Mouse (Mus musculus): ENCODE measurements around the gene Acsf3. TPM values are rescaled to one million over a fixed set of nuclear protein-coding genes. Genes with fewer than 3 reads are reported as not detected.

Gene Acsf3
- polyA plus RNA-seq, 1 experiment from 2014 or later = 17.1 TPM

DNA sequence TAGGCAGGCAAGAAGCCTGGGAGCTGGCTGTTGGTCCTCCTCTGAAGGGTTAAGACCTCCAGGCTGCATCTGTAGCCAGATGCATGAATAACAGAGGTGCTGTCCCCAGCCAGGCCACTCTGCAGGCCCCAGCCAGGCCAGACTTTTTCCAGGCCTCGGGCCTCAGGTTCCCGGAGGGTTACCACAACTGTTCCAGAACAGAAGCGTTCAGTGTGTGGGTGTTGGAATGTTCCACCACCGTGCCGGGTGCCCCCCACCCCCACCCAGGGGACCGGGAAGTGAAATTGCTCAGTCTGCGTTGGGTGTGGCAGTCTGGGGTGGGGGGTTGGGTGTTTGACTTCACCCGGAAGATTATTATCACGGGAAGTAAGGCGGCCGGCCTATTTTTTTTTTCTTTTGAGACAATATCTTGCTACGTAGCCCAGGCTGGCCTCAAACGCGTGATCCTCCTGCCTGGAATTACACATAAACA lies 12.0 kb upstream of the Acsf3 start:
- Histone ChIP-seq H3K27me3 (no peaks in the 10 kb centered on the region), H3K4me1 (replicated peaks) (peaks cover 18% of the 10 kb centered on the region), H3K36me3 (no peaks in the 10 kb centered on the region), H3K4me3 (no peak overlapping the region), H3K4me2 (no peak overlapping the region), H3K9me3 (no peaks in the 10 kb centered on the region), H3K9ac (no peak overlapping the region), H3K27ac (replicated peaks) (no peak overlapping the region)
- no peak for ATAC-seq (ENCODE audit: low FRiP score, low read depth)
- WGBS = 89% methylated on average over 14 of the region's 14 CpGs

DNA sequence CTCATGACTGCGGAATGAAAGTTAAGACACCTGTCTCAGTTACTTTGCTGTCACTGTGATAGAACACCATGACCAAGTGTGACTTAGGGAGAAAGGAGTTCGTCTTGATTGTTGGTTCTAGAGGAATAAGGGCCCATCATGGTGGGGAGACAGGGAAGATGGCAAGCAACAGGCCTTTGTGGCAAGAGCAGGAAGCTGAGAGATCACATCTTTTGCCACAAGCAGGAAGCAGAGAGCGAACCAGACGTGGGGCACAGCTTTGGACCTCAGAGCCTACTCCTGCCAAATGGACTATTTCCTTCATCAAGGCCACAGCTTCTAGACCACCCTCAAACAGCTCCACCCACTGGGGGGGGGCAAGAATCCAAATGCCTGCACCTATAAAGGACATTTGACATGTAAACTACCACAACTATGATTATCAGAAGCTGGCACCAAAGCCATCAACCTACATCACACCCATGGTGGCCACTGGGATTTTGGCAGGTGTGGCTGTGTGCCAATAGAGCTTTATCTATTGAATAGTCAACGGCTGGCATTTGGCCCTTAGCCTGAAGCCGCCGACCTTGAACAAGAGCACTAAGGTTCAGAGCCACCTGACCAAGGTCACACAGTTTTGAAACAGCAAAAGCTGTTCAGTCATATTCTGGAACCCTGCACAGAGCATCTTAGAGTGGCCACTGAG lies 10.4 kb upstream of the Acsf3 start:
- H3K9me3 ChIP-seq = no peaks in the 10 kb centered on the region
- no peak overlapping the region for H3K4me3 ChIP-seq
- no peaks in the 10 kb centered on the region for H3K27me3 ChIP-seq
- H3K4me2 ChIP-seq = no peak overlapping the region
- no peak overlapping the region for H3K27ac ChIP-seq (replicated peaks)
- ATAC-seq (ENCODE audit: low FRiP score, low read depth) = no peak
- no peaks in the 10 kb centered on the region for H3K36me3 ChIP-seq
- H3K9ac ChIP-seq = no peak overlapping the region
- WGBS = 85% methylated on average over 7 of the region's 7 CpGs
- peaks cover 25% of the 10 kb centered on the region for H3K4me1 ChIP-seq (replicated peaks)

DNA sequence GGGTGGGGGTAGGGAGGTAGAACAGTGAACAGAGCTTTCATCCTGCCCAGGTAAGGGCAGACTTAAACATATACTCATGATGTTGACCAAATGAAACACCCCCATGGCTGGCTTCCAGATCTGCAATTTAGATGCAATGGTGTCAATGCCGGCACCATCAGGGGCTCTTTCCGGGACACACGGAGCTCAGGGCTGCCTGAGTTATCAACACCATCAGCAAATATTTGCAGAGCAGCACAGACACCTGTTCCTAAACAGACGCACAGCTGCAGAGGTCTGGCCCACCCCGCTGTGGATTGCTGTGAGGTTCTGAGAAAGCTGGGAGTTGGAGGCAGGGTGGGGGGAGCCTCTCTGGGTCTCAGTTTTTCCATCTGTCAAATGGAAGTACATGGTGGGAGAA lies 9.1 kb upstream of the Acsf3 start:
- peaks cover 20% of the 10 kb centered on the region; the same call in 1 of the 2 replicates for H3K4me1 ChIP-seq (replicated peaks)
- no peak overlapping the region for H3K4me3 ChIP-seq
- WGBS = 63% methylated on average over 5 of the region's 5 CpGs
- no peaks in the 10 kb centered on the region for H3K9me3 ChIP-seq
- no peak overlapping the region for H3K9ac ChIP-seq
- no peaks in the 10 kb centered on the region for H3K36me3 ChIP-seq
- no peak for ATAC-seq (ENCODE audit: low FRiP score, low read depth)
- no peak overlapping the region for H3K4me2 ChIP-seq
- H3K27me3 ChIP-seq = no peaks in the 10 kb centered on the region
- H3K27ac ChIP-seq (replicated peaks) = no peak overlapping the region

DNA sequence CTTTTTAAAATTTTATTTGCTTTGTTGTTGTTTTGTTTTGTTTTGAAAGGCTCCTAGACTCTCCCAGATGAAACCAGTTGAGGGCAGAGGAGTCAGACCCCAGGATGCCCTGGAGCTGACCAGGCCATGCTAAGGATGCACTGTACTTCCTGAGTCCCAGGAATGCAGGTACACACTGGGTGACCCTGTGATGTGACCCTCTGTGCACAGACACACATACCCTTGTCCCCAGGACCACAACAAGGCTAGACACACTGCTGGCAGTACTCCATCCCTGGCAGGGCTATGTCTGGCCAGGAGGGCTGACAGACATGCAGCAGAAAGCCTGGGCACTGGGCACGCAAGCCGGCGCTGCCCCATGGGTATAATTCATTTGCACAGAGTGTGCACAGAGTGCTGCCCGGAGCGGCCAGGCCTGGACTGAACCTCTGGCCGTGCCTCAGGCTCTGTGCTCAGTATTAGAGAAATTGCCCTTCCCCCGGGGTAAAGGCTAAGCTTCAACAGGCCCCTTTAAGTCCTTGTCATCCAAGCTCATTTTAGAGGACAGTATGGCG lies 8.6 kb upstream of the Acsf3 start:
- H3K27ac ChIP-seq (replicated peaks) = no peak overlapping the region
- no peaks in the 10 kb centered on the region for H3K36me3 ChIP-seq
- H3K4me1 ChIP-seq (replicated peaks) = peaks cover 20% of the 10 kb centered on the region; the same call in 1 of the 2 replicates
- H3K4me2 ChIP-seq = no peak overlapping the region
- no peak overlapping the region for H3K9ac ChIP-seq
- no peaks in the 10 kb centered on the region for H3K9me3 ChIP-seq
- no peaks in the 10 kb centered on the region for H3K27me3 ChIP-seq
- 47% methylated on average over 8 of the region's 8 CpGs for WGBS
- no peak overlapping the region for H3K4me3 ChIP-seq
- no peak for ATAC-seq (ENCODE audit: low FRiP score, low read depth)

DNA sequence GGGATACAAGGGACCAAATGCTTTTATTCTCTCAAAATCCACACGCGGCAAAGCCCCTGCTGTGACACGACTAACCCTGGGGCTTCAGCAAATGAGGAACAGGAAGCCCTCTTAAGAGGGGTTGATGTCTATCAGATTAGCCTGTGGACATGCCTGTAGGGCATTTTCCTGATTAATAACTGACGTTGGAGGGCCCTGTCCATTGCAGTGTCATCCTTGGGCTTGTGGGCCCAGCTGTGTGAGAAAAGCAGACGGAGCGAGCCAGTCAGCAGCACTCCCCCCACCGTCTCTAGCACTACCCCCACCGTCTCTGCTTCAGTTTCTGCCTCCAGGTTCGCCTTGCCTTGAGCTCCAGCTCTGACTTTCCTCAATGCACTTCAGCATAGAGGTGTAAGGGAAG lies 8.1 kb upstream of the Acsf3 start:
- Histone ChIP-seq H3K36me3 (no peaks in the 10 kb centered on the region), H3K4me1 (replicated peaks) (peaks cover 20% of the 10 kb centered on the region; the same call in 1 of the 2 replicates), H3K9me3 (no peaks in the 10 kb centered on the region), H3K4me2 (no peak overlapping the region), H3K27ac (replicated peaks) (no peak overlapping the region), H3K27me3 (no peaks in the 10 kb centered on the region), H3K9ac (no peak overlapping the region), H3K4me3 (no peak overlapping the region)
- WGBS = 39% methylated on average over 9 of the region's 9 CpGs
- ATAC-seq (ENCODE audit: low FRiP score, low read depth) = no peak

DNA sequence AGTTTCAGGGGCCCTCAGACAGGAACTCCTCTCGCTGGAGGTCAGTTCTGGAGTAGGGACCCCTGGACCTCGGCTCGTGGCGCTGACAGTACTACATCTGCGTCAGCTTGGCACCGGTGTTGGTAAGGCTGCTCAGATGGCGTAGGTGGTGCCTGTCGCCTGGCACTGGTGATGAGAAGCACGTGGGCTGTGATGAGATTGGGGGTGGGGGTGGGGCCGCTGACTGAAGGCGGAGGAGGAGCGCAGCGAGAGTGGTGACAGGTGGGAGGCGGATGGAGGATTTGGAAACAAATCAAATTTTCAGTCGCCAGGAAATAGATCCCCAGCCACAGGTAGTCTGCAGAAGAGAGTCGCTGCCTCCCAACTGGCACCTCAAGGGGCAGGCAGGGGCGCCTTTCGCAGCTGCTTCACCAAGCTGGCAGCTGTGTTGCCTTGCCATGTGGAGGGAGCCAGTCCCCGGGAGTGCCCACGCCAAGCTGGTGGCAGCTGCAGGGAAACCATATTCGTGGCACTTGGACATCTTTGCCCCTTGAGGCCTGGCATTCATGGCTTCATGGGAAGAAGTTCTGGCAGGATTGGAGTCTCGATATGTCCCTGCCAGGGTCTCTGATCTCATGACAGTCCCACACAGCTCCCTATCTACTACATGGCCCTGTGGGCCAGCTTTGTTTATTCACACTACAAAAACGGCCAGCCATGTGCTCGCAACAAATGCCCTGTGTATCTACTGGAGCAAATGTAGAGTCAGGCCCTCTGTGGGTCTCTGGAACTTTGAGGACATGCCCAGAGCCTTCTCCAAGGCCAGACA lies 5.8 kb upstream of the Acsf3 start:
- peak; percentile 71 for ATAC-seq (ENCODE audit: low FRiP score, low read depth)
- peak overlapping the region; percentile 20; the same call in 1 of the 2 replicates for H3K27ac ChIP-seq (replicated peaks)
- no peak overlapping the region for H3K4me3 ChIP-seq
- peaks cover 20% of the 10 kb centered on the region; the same call in 1 of the 2 replicates for H3K4me1 ChIP-seq (replicated peaks)
- peak overlapping the region; percentile 30; the same call in 1 of the 2 replicates for H3K4me2 ChIP-seq
- H3K9me3 ChIP-seq = no peaks in the 10 kb centered on the region
- H3K36me3 ChIP-seq = no peaks in the 10 kb centered on the region
- H3K9ac ChIP-seq = no peak overlapping the region
- WGBS = 53% methylated on average over 24 of the region's 24 CpGs
- no peaks in the 10 kb centered on the region for H3K27me3 ChIP-seq

DNA sequence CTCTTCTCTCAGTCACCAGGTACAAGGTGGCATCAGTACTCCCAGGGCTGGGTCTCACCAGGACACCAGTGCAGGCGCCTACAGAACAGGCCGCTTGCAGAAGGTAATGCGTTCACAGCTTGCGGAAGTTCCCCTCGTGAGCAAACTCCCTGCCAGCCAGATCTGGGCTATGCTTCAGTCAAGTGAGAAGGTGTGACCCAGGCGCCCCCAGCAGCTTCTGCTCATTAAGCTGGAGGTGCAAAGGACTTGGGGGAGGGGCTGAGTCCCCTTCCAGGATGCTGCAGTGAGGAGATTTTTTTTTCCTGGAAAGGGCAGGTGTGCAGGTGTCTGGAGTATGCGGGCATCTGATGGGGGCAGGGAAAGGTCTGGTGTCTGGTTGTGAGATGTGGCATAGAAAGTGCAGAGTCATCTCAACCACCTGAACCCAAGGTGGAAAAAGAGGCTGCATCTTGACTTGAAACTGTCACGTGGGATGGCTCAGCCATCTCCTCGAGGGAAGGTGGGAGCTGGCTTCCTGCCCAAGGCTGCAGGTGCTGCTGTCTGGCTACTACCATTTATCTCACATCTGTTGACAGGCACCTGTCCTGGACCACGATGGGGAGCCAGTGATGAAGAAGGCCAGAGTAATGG lies 2.7 kb upstream of the Acsf3 start:
- Histone ChIP-seq H3K4me1 (replicated peaks) (peaks cover 24% of the 10 kb centered on the region), H3K27ac (replicated peaks) (no peak overlapping the region), H3K9me3 (no peaks in the 10 kb centered on the region), H3K4me3 (no peak overlapping the region), H3K4me2 (no peak overlapping the region), H3K9ac (no peak overlapping the region), H3K36me3 (no peaks in the 10 kb centered on the region), H3K27me3 (no peaks in the 10 kb centered on the region)
- no peak for ATAC-seq (ENCODE audit: low FRiP score, low read depth)
- 43% methylated on average over 10 of the region's 10 CpGs for WGBS

DNA sequence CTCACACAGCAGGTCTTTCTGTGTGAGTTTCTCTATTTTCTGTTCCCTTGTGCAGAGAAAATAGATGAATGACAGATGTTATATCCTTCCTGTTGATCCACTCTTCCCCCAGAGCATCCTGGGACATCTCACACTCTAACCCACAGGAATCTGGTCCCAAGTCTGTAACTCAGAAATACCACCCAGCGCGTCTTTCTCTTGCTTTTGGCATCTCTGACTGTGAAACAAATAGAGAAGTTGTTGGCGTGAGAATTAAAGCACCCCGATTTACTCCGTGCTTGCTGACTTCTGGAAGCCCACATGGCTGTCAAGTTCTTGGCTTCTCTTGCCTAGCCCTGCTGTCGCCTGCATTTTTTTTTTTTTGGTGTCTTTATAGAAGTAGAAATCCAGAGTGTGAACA lies 2.4 kb downstream of the Acsf3 start:
- no peak for ATAC-seq (ENCODE audit: low FRiP score, low read depth)
- Histone ChIP-seq H3K27me3 (no peaks in the 10 kb centered on the region), H3K9ac (no peak overlapping the region), H3K4me2 (no peak overlapping the region), H3K36me3 (0 out of 2 replicates have a peak, but pooled peaks cover 15% of the 10 kb centered on the region), H3K9me3 (no peaks in the 10 kb centered on the region), H3K27ac (replicated peaks) (no peak overlapping the region), H3K4me3 (no peak overlapping the region), H3K4me1 (replicated peaks) (peaks cover 13% of the 10 kb centered on the region)
- 89% methylated on average over 6 of the region's 6 CpGs for WGBS

DNA sequence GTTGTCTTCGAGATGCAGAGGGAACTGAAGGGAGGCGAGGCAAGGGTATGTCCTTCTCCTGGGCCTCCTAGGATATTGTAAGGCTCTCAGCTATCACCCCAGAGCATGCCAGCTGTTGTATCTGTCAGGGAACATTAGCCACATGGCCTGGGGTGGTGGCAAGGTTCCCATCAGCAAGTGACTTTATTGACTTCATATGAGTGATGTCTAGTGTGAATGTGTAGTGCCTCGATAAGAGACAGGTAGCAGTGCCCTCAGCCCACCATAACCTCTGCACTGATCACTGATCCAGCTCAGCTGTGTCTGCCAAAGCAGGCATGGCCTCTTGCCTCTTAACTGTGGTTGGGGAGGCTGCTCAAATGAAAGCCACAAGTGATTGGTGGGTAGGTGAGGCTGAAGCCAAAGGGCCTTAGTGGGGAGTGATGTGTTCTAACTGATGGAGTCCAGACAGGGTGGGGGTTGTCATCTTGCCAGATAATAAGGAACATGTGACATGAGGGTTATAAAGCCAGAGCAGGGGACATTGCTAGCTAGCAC lies 3.5 kb downstream of the Acsf3 start:
- Histone ChIP-seq H3K27ac (replicated peaks) (no peak overlapping the region), H3K4me1 (replicated peaks) (peaks cover 13% of the 10 kb centered on the region), H3K36me3 (0 out of 2 replicates have a peak, but pooled peaks cover 18% of the 10 kb centered on the region), H3K9ac (no peak overlapping the region), H3K4me3 (no peak overlapping the region), H3K27me3 (no peaks in the 10 kb centered on the region), H3K9me3 (no peaks in the 10 kb centered on the region), H3K4me2 (no peak overlapping the region)
- 80% methylated on average over 3 of the region's 3 CpGs for WGBS
- no peak for ATAC-seq (ENCODE audit: low FRiP score, low read depth)

DNA sequence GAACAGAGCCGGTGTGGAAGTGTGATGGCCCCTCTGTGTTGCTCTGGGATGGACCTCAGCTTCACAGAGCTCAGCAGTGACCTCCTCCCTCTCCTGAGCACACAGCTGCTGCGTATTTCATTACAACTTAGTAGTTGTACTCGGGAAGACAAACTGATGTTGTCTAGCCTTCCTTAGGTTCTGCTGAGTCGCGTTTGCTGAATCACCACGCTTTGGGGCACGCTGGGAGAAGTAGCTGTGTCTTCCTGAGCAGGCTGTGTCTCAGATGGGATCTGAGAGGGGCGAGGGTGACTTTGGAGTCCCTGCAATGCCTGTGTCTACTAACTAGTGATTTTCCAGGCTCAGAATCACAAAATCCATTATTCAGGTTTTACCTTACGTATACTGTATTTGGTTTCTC lies 4.0 kb downstream of the Acsf3 start:
- H3K9me3 ChIP-seq = no peaks in the 10 kb centered on the region
- 0 out of 2 replicates have a peak, but pooled peaks cover 18% of the 10 kb centered on the region for H3K36me3 ChIP-seq
- no peaks in the 10 kb centered on the region for H3K27me3 ChIP-seq
- 83% methylated on average over 9 of the region's 9 CpGs for WGBS
- H3K4me2 ChIP-seq = no peak overlapping the region
- H3K4me1 ChIP-seq (replicated peaks) = peaks cover 13% of the 10 kb centered on the region
- no peak overlapping the region for H3K9ac ChIP-seq
- ATAC-seq (ENCODE audit: low FRiP score, low read depth) = no peak
- no peak overlapping the region for H3K4me3 ChIP-seq
- no peak overlapping the region for H3K27ac ChIP-seq (replicated peaks)

DNA sequence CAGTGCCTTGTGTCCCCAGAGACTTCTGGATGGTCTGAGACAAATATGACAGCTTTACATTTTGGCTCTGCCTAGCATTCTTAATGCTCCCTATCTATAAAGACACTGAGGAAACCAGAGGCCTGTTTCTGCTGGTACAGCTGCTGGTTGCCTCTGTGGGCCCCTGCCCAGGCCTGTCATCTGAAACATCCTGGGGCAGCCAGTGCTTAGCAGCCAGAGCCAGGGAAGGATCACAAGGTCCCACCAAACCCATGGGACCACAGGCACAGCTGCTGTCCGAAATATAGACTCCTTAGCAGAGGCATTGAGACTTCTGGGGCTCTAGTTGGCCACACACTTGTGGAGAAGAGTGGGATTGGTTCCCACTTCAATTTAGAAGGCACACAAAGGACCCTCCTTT lies 9.5 kb downstream of the Acsf3 start:
- 81% methylated on average over 1 of the region's 1 CpGs for WGBS
- Histone ChIP-seq H3K27me3 (no peaks in the 10 kb centered on the region), H3K4me2 (no peak overlapping the region), H3K9ac (no peak overlapping the region), H3K4me1 (replicated peaks) (no peaks in the 10 kb centered on the region), H3K36me3 (peaks cover 28% of the 10 kb centered on the region; the same call in 1 of the 2 replicates), H3K9me3 (no peaks in the 10 kb centered on the region), H3K27ac (replicated peaks) (no peak overlapping the region), H3K4me3 (no peak overlapping the region)
- ATAC-seq (ENCODE audit: low FRiP score, low read depth) = no peak
